Mouse (Mus musculus) erythroblast, embryonic 14.5 days (primary cell): ENCODE measurements around the gene Nudcd3.

Experiments used
- GATA1 ChIP-seq: IDR thresholded peaks from 2 replicates; pipeline ENCODE4 v1.6.1; 2012; ENCODE audit warnings: low read length, inconsistent platforms, mixed read lengths
- TAL1 ChIP-seq: IDR thresholded peaks from 3 replicates; pipeline ENCODE4 v1.6.1; 2012; ENCODE audit warnings: low read length, inconsistent platforms, mixed read lengths

DNA sequence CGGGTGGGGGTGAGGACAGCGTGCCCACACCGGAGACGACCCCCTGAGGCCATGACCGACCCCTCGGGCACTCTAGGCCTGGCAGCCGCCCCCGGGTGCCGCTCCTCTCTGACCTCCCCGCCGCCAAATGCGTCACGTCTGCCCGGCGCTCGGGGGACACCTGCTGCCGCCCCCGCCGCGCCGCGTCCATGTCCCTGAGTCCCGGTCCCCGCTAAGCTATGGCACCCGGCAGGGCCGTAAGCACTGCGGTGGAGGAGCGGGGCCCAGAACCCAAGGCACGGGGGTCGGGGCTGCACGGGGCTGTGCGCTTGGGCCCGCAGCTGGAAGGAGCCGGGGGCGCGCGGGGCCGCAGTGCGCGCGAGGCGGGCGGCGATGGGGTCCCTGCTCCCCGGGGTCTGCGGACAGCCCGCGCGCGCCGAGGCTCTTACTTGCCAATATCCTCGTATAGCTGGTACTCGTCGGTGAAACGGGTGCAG, 135.1 kb downstream of the Nudcd3 start:
- TF ChIP-seq GATA1 (no peak), TAL1 (no peak)
